Mouse (Mus musculus): ENCODE measurements around the gene Tbp. TPM values are rescaled to one million over a fixed set of nuclear protein-coding genes. Genes with fewer than 3 reads are reported as not detected.

The Tbp gene
- polyA plus RNA-seq, 1 experiment from 2014 or later: 69.8 TPM

DNA sequence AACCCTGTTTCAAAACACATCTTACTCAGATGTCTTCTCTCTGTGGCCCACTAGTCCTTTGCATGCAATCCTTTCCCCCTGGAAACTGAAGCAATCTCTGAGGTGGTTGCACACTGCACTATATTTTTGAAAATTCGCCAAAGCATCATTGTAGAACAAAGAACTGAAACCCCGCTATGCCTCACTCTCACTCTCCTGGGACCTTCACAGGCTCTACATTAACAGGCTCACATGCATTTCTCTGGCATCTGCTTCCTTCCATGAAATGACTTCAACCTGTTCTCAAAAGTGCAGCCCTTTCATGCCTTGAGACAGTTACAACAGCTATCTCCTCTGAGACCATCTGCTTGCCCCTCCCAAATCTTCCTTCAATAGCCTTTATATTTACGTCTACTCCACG, 46.8 kb downstream of the Tbp start:
- Histone ChIP-seq H3K27me3 (no peaks in the 10 kb centered on the region), H3K27ac (no peak overlapping the region), H3K4me2 (no peak overlapping the region), H3K4me1 (0 out of 2 replicates have a peak, but pooled peaks cover 2% of the 10 kb centered on the region), H3K4me3 (replicated peaks) (no peak overlapping the region), H3K36me3 (replicated peaks) (no peaks in the 10 kb centered on the region), H3K9me3 (no peaks in the 10 kb centered on the region), H3K9ac (no peak overlapping the region)
- no peak for ATAC-seq (ENCODE audit: low FRiP score)
- WGBS: 79% methylated on average over 4 of the region's 4 CpGs

DNA sequence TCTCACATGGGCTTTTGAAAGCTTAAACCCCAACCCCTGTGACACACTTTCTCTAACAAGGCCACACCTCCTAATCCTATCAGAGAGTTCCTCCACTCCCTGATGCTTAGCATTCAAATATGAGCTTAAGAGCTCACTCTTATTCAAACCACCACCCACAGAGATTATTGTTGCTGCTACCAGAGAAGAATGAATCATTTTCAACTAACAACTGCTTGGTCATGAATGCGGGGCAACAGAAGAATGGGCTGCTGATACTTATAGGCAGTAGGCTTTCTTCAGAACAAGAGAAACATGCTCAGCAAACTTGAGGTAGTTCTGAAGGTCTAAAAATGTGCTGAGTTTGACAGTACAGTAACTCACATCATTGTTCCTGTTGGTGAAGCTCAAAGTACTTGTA, 50.0 kb downstream of the Tbp start:
- 22% methylated on average over 1 of the region's 1 CpGs for WGBS
- no peak overlapping the region for H3K27ac ChIP-seq
- no peak for ATAC-seq (ENCODE audit: low FRiP score)
- H3K9ac ChIP-seq: no peak overlapping the region
- no peak overlapping the region for H3K4me2 ChIP-seq
- H3K27me3 ChIP-seq: no peaks in the 10 kb centered on the region
- H3K4me3 ChIP-seq (replicated peaks): no peak overlapping the region
- no peaks in the 10 kb centered on the region for H3K9me3 ChIP-seq
- no peaks in the 10 kb centered on the region for H3K36me3 ChIP-seq (replicated peaks)
- H3K4me1 ChIP-seq: 0 out of 2 replicates have a peak, but pooled peaks cover 2% of the 10 kb centered on the region

DNA sequence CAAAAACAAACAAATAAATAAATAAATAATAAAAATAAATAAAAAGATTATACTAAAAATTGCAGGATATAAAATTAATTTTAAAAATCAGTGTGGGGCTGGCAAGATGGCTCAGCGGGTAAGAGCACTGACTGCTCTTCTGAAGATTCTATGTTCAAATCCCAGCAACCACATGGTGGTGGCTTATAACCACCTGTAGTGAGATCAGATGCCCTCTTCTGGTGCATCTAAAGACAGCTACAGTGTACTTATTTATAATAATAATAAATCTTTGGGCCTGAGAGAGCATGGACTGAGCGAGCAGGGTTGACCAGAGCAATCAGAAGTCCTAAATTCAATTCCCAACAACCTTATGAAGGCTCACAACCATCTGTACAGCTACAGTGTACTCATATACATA, 60.3 kb downstream of the Tbp start:
- no peak for ATAC-seq (ENCODE audit: low FRiP score)
- no peak overlapping the region for H3K4me2 ChIP-seq
- H3K4me3 ChIP-seq (replicated peaks): no peak overlapping the region
- no peak overlapping the region for H3K27ac ChIP-seq
- WGBS: 88% methylated on average over 2 of the region's 2 CpGs
- peaks cover 6% of the 10 kb centered on the region for H3K4me1 ChIP-seq
- H3K9me3 ChIP-seq: no peaks in the 10 kb centered on the region
- H3K36me3 ChIP-seq (replicated peaks): no peaks in the 10 kb centered on the region
- H3K9ac ChIP-seq: no peak overlapping the region
- H3K27me3 ChIP-seq: 0 out of 2 replicates have a peak, but pooled peaks cover 3% of the 10 kb centered on the region

DNA sequence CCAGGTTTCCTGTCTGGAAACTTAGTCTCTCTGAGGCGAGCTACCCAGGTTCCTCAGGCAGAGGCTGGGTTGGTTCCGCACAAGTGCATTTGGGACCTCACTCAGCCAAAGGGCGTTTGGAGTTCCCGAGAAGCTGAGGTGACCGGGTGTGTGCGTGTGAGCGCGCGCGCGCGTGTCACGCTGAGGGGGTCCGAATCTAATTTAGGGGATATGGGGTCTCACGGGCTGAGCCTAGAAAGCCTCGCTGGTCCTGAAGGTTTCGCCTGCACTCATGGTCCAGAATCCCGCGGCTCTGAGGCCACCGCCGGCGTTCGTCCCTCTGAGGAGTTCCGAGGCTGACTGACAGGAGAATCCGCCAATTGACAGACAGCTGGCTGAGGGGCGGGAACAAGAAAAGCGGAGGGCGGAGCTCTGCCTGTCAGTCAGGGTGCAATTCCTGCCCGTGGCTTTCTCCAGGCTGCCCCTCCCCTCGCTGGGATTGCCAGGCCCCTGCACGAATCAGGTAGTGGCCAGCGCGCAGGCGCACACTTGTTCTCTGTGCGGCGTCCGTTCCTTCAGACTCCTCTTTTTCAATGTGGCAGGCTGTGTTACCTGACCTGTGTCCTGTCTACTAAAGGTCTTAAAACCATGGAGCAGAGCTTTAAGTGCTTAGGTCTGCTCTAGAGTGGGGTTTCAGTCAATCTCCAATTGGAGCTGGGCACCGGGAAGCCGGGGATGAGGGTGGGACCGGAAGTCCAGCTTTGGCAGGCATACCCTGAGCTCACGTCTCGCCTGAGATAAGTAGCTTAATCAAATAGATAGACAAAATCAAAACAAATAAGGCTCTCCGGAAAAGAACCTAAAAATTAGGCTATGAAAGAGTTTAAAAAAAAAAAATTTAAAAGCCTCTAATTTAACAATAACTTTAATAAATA, 64.6 kb downstream of the Tbp start, which contains the start of gene Prdm9:
Gene Prdm9 (minus strand): TSS at position 341 of the 914 bp plus-strand sequence.
- H3K9me3 ChIP-seq: no peaks in the 10 kb centered on the region
- peaks cover 6% of the 10 kb centered on the region for H3K4me1 ChIP-seq
- no peaks in the 10 kb centered on the region for H3K36me3 ChIP-seq (replicated peaks)
- peak within 1 kb of the TSS; percentile 65 for H3K4me3 ChIP-seq (replicated peaks)
- under 1% methylated on average over 43 of the region's 43 CpGs for WGBS
- peak within 1 kb of the TSS; percentile 94 for H3K27ac ChIP-seq
- ATAC-seq (ENCODE audit: low FRiP score): peak; percentile 99
- peak within 1 kb of the TSS; percentile 71 for H3K9ac ChIP-seq
- peak within 1 kb of the TSS; percentile 77 for H3K4me2 ChIP-seq
- 0 out of 2 replicates have a peak, but pooled peaks cover 3% of the 10 kb centered on the region for H3K27me3 ChIP-seq

DNA sequence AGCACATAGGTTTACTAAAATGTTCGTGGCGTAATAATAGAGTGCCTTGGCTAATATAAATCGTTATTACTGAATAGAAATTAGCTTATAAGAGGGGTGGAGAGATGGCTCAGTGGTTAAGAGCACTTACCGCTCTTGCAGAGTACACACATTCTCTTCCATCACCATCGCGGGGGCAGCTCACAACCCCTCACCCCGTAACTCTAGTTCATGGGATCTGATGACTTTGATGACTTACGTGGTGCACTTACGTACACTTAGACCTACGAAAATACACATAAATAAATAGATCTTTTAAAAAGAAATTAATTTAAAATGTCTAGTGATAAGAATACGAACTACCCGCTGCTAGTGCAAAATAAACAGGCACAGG, 65.2 kb downstream of the Tbp start:
- Histone ChIP-seq H3K36me3 (replicated peaks) (no peaks in the 10 kb centered on the region), H3K9ac (no peak overlapping the region; the same call in 1 of the 2 replicates), H3K4me2 (peak overlapping the region; percentile 77), H3K4me3 (replicated peaks) (peak overlapping the region; percentile 65), H3K27me3 (0 out of 2 replicates have a peak, but pooled peaks cover 3% of the 10 kb centered on the region), H3K4me1 (peaks cover 6% of the 10 kb centered on the region), H3K27ac (no peak overlapping the region), H3K9me3 (no peaks in the 10 kb centered on the region)
- WGBS: 50% methylated on average over 12 of the region's 12 CpGs
- peak; percentile 11; the same call in 1 of the 2 replicates for ATAC-seq (ENCODE audit: low FRiP score)

DNA sequence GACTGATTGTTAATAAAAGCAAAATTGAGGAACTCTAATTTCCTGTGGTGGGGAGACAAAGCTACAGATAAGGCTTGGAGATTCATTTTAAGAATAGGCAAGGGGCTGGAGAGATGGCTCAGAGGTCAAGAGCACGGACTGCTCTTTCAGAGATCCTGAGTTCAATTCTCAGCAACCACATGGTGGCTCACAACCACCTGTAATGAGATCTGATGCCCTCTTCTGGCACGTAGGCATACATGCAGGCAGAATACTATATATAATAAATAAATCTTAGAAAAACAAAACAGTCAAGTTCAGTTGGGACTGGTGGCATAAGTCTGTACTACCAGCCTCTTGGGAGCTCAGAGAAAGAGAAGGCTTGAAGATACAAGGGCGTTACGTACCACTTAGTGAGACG, 67.2 kb downstream of the Tbp start:
- Histone ChIP-seq H3K9ac (no peak overlapping the region), H3K4me3 (replicated peaks) (no peak overlapping the region), H3K9me3 (no peaks in the 10 kb centered on the region), H3K4me2 (no peak overlapping the region), H3K4me1 (peaks cover 6% of the 10 kb centered on the region), H3K27ac (no peak overlapping the region), H3K27me3 (0 out of 2 replicates have a peak, but pooled peaks cover 3% of the 10 kb centered on the region), H3K36me3 (replicated peaks) (no peaks in the 10 kb centered on the region)
- WGBS: 77% methylated on average over 5 of the region's 5 CpGs
- ATAC-seq (ENCODE audit: low FRiP score): no peak

DNA sequence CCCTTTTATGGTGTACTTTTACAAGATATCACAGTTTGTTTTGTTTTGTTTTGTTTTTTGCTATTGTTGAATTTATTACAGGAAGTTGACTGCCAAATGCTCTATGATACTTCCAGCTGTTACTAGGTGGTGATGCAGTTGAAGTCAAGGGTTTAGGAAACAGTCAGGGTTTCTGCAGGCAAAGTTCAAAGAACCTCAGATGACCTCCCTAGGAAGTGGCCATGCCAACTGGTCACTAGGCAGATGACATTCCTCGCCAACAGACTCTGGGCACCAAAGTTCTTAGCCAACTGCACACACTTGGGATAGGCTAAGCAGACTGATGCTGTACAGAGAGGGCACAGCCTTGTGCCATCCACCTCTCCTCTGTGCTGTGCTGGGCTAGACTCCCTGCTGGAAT, 75.4 kb downstream of the Tbp start:
- Histone ChIP-seq H3K27me3 (peaks cover 19% of the 10 kb centered on the region), H3K4me1 (no peaks in the 10 kb centered on the region), H3K4me3 (replicated peaks) (no peak overlapping the region), H3K9ac (no peak overlapping the region), H3K36me3 (replicated peaks) (no peaks in the 10 kb centered on the region), H3K4me2 (no peak overlapping the region), H3K9me3 (no peaks in the 10 kb centered on the region), H3K27ac (no peak overlapping the region)
- ATAC-seq (ENCODE audit: low FRiP score): no peak
- WGBS: 63% methylated on average over 1 of the region's 1 CpGs

DNA sequence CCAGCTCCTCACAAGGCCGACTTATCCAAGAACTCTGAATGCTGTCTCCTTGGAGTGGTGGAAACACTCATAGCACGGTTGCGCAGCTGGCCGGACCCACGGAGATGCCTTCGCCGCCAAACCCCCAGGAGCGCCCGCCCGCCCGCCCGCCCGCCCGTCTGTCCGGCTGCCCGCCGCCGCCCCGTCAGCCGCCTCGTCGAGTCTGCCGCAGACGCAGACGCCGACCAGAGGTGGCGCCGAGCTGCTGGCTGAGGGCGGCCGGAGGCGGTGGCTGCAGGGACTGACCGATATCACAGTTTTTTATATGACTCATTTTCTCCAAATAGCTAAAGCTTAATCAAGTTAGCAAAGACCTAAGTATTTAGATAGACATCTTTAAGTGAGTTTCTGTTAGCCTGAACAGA, 77.6 kb downstream of the Tbp start:
- no peaks in the 10 kb centered on the region for H3K4me1 ChIP-seq
- peaks cover 19% of the 10 kb centered on the region for H3K27me3 ChIP-seq
- peak overlapping the region; percentile 56 for H3K4me2 ChIP-seq
- no peak overlapping the region for H3K9ac ChIP-seq
- peak overlapping the region; percentile 37 for H3K4me3 ChIP-seq (replicated peaks)
- under 1% methylated on average over 21 of the region's 32 CpGs for WGBS
- peak; percentile 55; the same call in 1 of the 2 replicates for ATAC-seq (ENCODE audit: low FRiP score)
- no peak overlapping the region for H3K27ac ChIP-seq
- no peaks in the 10 kb centered on the region for H3K9me3 ChIP-seq
- no peaks in the 10 kb centered on the region for H3K36me3 ChIP-seq (replicated peaks)

Other genes with a start within 250 kb of the Tbp start
- 89.3 and 98.1 TPM in 2 replicates for gene Dll1, start 123.0 kb upstream of the Tbp start, polyA plus RNA-seq (2016; fragmentation: Nextera tagmentation; extraction: Ambion mirVana)
- gene Fam120b, start 103.7 kb upstream of the Tbp start, polyA plus RNA-seq (2016; fragmentation: Nextera tagmentation; extraction: Ambion mirVana): 41.4 and 42.1 TPM in 2 replicates
- 236 and 238 TPM in 2 replicates for gene Psmb1, start 137 bp upstream of the Tbp start, polyA plus RNA-seq (2016; fragmentation: Nextera tagmentation; extraction: Ambion mirVana)
- 54.9 and 65.1 TPM in 2 replicates for gene Pdcd2, start 27.4 kb downstream of the Tbp start, polyA plus RNA-seq (2016; fragmentation: Nextera tagmentation; extraction: Ambion mirVana)
- gene Prdm9, start 64.5 kb downstream of the Tbp start, polyA plus RNA-seq (2016; fragmentation: Nextera tagmentation; extraction: Ambion mirVana): 3.0 and 3.2 TPM in 2 replicates
- gene Chd1, start 205.1 kb downstream of the Tbp start, polyA plus RNA-seq (2016; fragmentation: Nextera tagmentation; extraction: Ambion mirVana): 44.8 and 48.3 TPM in 2 replicates

Measured in forebrain, embryonic 12.5 days (tissue).